Mouse (Mus musculus) ES-Bruce4 (cell line): ENCODE measurements around the gene Pcbp4. TPM values are rescaled to one million over a fixed set of nuclear protein-coding genes. Genes with fewer than 3 reads are reported as not detected.
A peak's percentile ranks its signal among the peaks of the same experiment; 100 is the strongest.

ENCODE experiments used
- H3K27ac ChIP-seq: 2 replicates; pipeline ENCODE4 v1.5.1; 2012; ENCODE audit warnings: low read length, inconsistent platforms; ENCODE audit not compliant: insufficient read depth
- H3K27me3 ChIP-seq: 2 replicates; pipeline ENCODE4 v1.6.1; 2012; ENCODE audit warnings: mild to moderate bottlenecking, low read length, inconsistent platforms; ENCODE audit not compliant: control insufficient read depth, poor library complexity, insufficient read depth, severe bottlenecking
- H3K36me3 ChIP-seq: 2 replicates; pipeline ENCODE4 v1.6.1; 2012; ENCODE audit warnings: inconsistent platforms, mild to moderate bottlenecking, low read length, moderate library complexity; ENCODE audit not compliant: control insufficient read depth, poor library complexity, insufficient read depth, severe bottlenecking
- H3K4me1 ChIP-seq: one replicate; pipeline ENCODE4 v1.8.1; 2011; ENCODE audit warnings: low read length; ENCODE audit not compliant: control insufficient read depth, insufficient read depth
- H3K4me3 ChIP-seq: 2 replicates; pipeline ENCODE4 v1.5.1; 2011; ENCODE audit warnings: low read depth, mild to moderate bottlenecking, low read length
- H3K9ac ChIP-seq: 2 replicates; pipeline ENCODE4 v1.6.1; 2012; ENCODE audit warnings: low read depth, mild to moderate bottlenecking, inconsistent platforms; ENCODE audit not compliant: poor library complexity, severe bottlenecking
- H3K9me3 ChIP-seq: replicated peaks from 2 replicates; pipeline ENCODE4 v1.6.1; 2012; ENCODE audit warnings: mild to moderate bottlenecking, low read length, inconsistent platforms; ENCODE audit not compliant: control insufficient read depth, poor library complexity, insufficient read depth, severe bottlenecking
- CTCF ChIP-seq: IDR thresholded peaks from one replicate; pipeline ENCODE4 v1.8.1; 2011; ENCODE audit warnings: low read depth, low read length
- EP300 ChIP-seq: IDR thresholded peaks from 2 replicates; pipeline ENCODE4 v1.6.1; 2011; ENCODE audit warnings: low read depth, low read length; ENCODE audit not compliant: insufficient read depth
- POLR2A ChIP-seq: IDR thresholded peaks from one replicate; pipeline ENCODE4 v1.8.1; 2011; ENCODE audit warnings: low read length; ENCODE audit not compliant: insufficient read depth
- polyA plus RNA-seq: library from polyadenylated mRNA; stranded (reverse); fragments of >200 nt; gene quantifications from 2 replicates; pipeline ENCODE4 v1.2.4, GENCODE M21; 2011; ENCODE audit warnings: low read depth; ENCODE audit not compliant: missing spikeins, insufficient read depth, insufficient read length

Pcbp4 gene
- polyA plus RNA-seq, 1 experiment: 99.2 TPM

DNA sequence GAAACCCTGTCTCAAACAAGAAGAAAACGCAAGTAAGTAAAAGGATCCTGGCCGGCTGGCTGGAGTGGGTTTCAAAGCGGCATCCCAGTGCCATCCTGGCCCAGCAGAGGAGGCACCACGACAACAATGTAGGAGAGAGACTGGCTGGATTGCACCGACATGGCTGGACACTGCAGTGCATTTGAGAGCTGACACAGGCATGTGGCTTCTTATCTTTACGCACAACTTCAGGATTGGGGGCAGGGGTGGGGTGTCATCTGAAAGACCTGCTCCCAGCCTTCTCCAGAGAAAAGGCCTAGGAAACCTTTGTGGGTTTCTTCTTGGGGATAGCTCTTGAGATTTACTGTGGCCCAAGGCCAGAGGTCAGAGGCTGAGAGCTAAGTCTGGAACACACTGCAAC is 41.4 kb upstream of the Pcbp4 start:
- H3K36me3 ChIP-seq: no peaks in the 10 kb centered on the region
- no peak overlapping the region for H3K4me3 ChIP-seq
- H3K4me1 ChIP-seq: no peaks in the 10 kb centered on the region
- TF ChIP-seq EP300: no peak
- no peak for TF ChIP-seq CTCF
- TF ChIP-seq POLR2A: no peak
- H3K9me3 ChIP-seq: no peaks in the 10 kb centered on the region
- no peak overlapping the region for H3K9ac ChIP-seq
- no peak overlapping the region for H3K27ac ChIP-seq
- H3K27me3 ChIP-seq: no peaks in the 10 kb centered on the region

DNA sequence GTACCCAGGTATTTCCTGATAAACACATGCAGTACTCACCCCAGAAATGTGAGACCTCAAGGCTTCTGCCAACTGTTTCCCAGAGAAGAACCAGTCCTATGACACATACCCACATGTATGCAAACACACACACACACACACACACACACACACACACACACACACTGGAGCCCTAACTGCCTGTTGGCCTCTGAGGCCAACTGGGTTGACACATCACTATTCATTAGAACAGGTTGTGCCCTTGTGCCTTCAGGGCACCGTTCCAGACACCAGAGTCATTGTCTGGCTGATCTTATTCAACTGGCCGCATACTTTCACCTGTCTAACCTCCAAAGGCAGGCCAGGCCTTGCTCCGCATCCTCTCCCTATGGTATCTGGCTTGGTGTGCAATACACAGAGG is 40.9 kb upstream of the Pcbp4 start:
- H3K4me3 ChIP-seq: no peak overlapping the region
- no peak overlapping the region for H3K27ac ChIP-seq
- no peaks in the 10 kb centered on the region for H3K4me1 ChIP-seq
- H3K36me3 ChIP-seq: no peaks in the 10 kb centered on the region
- TF ChIP-seq POLR2A (no peak), CTCF (no peak), EP300 (no peak)
- H3K27me3 ChIP-seq: no peaks in the 10 kb centered on the region
- H3K9ac ChIP-seq: no peak overlapping the region
- no peaks in the 10 kb centered on the region for H3K9me3 ChIP-seq

DNA sequence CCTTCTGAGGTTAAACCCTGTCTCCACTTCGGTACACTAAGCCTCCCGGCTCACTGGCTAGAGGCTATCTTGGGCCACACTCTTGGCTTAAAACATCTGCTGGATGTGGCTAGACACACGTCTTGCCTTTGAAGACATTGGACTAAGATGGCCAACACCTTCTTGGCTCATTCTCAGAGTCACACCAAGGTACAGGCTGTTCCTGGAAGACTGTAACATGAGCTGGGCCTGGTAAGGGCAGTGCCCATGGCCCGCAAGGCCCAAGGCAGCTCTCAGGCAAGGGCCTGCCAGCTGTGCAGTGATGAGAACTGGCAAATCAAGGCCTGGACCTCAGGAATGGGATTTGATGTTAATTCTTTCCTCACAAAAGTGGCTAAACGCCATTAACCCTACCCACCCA is 39.5 kb upstream of the Pcbp4 start:
- Histone ChIP-seq H3K36me3 (no peaks in the 10 kb centered on the region), H3K9me3 (no peaks in the 10 kb centered on the region), H3K4me3 (no peak overlapping the region), H3K27ac (no peak overlapping the region), H3K27me3 (no peaks in the 10 kb centered on the region), H3K9ac (no peak overlapping the region), H3K4me1 (no peaks in the 10 kb centered on the region)
- no peak for TF ChIP-seq EP300
- no peak for TF ChIP-seq POLR2A
- no peak for TF ChIP-seq CTCF

DNA sequence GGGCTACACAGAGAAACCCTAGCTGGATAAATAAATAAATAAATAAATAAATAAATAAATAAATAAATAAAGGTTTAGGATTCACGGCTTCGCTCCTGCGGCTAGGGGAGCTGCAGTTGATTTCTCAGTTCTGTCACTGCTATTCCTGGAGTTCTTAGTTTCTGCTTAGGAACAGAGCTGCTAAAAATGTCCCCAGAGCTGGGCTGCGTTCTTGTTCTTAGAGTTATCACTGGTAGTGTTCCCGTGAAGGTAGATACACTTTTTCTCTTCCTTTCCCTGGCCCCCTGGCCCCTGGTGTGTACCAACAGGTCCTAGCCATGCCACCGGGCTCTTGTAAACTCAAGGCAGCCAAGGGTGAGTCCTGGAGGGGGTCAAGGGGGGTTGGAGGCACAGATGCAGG is 36.3 kb upstream of the Pcbp4 start:
- no peaks in the 10 kb centered on the region for H3K4me1 ChIP-seq
- H3K4me3 ChIP-seq: no peak overlapping the region
- no peak overlapping the region for H3K9ac ChIP-seq
- no peak overlapping the region for H3K27ac ChIP-seq
- TF ChIP-seq CTCF (no peak), EP300 (no peak), POLR2A (no peak)
- no peaks in the 10 kb centered on the region for H3K36me3 ChIP-seq
- H3K9me3 ChIP-seq: no peaks in the 10 kb centered on the region
- no peaks in the 10 kb centered on the region for H3K27me3 ChIP-seq

DNA sequence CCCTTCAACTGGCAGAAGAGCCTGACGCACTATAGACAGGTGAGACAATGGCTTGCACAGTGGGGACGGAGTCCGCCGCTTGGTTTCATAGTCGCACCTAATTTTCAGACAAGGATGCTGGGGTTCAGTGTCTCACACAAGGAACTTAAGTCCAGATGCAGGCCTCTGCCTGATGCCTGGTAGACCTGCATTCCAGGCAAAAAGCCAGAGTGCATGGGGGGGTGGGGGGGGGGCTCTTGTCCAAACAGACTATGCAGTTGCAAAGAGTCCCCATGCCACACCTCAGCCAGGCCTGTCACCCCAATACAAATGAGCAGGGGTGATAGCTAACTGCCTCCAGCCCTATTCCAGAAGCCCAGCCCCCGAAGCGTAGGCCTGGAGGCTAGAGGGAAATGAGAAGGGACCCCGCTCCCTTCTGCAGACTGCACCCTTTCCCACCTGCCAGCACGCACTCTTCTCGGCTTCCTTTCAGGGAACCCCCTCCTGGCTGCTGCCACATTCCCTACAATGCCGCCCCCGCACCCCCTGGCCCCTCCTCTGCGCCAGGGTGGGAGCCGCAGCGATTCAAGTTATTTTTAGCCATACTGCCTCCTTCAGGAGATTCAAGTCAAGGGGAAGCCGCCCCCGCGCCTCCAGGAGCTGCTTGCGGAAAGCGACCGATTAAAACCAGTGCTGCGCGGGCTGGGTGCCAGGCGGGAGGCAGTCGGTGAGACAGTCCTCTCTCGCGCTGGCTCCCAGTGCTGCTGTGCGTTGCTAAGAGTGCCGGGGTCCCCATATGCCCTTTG is 35.1 kb upstream of the Pcbp4 start:
- peak overlapping the region; percentile 9 for H3K9ac ChIP-seq
- no peaks in the 10 kb centered on the region for H3K27me3 ChIP-seq
- TF ChIP-seq CTCF (no peak), EP300 (no peak), POLR2A (no peak)
- H3K4me3 ChIP-seq: peak overlapping the region; percentile 14
- H3K4me1 ChIP-seq: no peaks in the 10 kb centered on the region
- H3K36me3 ChIP-seq: no peaks in the 10 kb centered on the region
- H3K9me3 ChIP-seq: no peaks in the 10 kb centered on the region
- no peak overlapping the region for H3K27ac ChIP-seq

DNA sequence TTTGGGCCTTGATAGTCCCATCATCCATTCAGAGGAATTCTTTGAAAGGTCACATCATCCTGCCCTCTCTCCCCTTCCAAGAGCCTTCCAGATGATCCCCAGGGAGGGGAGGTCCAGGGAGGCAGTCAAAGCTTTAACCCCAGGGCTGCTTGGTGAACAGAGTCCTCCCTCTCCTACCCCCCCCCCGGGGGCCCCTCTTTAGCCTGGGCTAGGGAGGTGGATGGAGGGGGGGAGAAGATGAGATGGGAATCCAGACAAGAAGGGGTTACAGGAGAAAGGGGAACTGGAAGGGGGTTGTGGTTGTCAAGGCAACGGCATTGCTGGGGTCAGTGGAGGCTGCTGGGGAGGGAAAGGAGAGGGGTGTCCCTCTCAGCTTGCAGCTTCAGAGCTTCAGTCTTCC is 32.5 kb upstream of the Pcbp4 start:
- H3K9ac ChIP-seq: no peak overlapping the region
- H3K4me3 ChIP-seq: no peak overlapping the region
- no peaks in the 10 kb centered on the region for H3K9me3 ChIP-seq
- no peaks in the 10 kb centered on the region for H3K4me1 ChIP-seq
- no peak overlapping the region for H3K27ac ChIP-seq
- TF ChIP-seq EP300: no peak
- no peak for TF ChIP-seq POLR2A
- TF ChIP-seq CTCF: no peak
- no peaks in the 10 kb centered on the region for H3K36me3 ChIP-seq
- no peaks in the 10 kb centered on the region for H3K27me3 ChIP-seq
